Mouse (Mus musculus): ENCODE measurements at regions not wholly inside any gene's neighbourhood (a gene's known extent, or its start where the extent isn't known, plus 50 kb on each side); places are given as distances from the start of the nearest gene placed in this dataset.

DNA sequence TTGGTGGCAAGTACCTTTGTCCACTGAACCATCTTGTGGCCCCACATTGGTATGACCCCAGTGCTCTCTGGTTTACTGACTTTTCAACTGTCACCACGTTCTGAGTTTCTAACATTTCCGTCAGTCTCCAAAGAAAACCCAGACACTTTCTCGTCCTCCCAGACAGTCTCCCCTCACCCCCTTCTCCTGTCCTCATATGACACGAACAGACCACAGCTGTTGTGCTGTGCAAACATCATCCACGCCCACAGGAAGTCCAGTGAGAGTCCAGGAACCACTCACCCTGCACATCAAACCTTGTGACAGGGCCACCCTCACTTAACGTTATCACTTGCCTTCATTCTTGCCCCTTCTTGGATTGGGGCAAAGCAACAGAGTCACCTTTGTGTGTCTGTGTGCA, 51.4 kb upstream of the Kcng1 start:
- TF ChIP-seq CTCF (IDR thresholded peaks at IDR 0.05; ENCODE audit: insufficient read depth, low read length): no peak
- no peak for TF ChIP-seq POLR2A (IDR thresholded peaks at IDR 0.05; ENCODE audit: borderline replicate concordance, extremely low read depth, low read depth, low read length)

Measured in lung, adult 2 months (tissue).